Mouse (Mus musculus): ENCODE measurements around the gene Rexo5.
A peak's percentile ranks its signal among the peaks of the same experiment; 100 is the strongest.

Rexo5 gene

DNA sequence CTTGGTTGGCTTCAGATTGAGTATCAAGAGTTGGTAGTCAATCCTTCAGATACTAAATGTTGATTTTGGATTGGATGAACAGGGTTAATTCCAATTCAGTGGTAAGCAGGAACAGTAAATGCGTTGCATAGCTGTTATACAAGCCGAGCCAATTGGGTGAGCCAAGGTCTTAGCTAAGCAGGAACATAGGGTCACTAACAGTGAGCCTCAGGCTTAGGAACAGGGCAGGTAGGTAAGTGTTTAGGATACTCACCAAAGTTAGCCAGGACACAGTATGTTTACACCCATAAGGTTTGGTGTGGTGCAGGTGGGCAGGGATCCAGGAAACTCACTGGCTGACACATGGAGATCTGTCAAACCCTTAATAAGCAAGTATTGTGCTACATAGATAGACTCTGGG, 53.6 kb downstream of the Rexo5 start:
- DNase-seq: peak; percentile 35 to 42

- DNase-seq: peak; percentile 73 to 89
Observed at GRCm38 (mm10) chr7:119849096-119849495, 55.3 kb downstream of the Rexo5 start.

DNA sequence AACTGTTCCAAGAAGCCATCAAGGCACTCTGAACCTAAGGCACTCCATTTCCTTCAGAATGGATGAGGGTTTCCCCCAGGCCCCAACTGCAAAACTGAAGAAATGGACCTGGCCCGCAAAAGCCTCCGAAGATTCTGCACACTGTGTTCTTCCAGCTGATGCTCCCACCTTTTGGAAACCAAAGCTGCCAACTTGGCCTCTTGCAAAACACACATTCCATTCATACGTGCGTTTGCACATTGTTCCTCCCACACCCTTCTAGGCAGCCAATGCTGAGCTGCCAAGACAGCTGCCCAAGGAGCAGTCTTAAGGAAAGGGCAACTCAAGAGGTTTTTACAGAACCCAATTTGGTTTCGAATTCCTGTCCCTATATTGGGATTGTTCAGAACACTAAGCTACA, 56.9 kb downstream of the Rexo5 start:
- peak; percentile 69 to 87 for DNase-seq

DNA sequence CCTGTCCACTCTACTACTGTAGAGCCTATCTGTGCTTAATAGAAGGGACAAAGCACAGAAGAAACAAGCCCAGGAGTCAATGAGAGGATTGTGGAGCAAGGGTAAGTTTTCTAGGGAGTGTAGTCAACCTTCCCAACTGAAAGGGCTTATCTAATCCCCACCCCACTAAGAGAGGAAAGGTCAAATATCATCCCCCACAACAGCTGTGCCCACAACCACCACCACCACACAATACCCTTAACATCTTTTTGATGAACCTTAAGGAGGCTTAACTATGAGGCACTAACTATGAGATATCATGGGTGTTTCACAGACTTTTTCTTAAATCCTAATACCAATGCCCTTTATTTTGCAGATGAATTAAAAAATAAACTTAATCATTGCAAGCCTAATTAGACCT, 58.7 kb downstream of the Rexo5 start:
- no peak for DNase-seq

DNA sequence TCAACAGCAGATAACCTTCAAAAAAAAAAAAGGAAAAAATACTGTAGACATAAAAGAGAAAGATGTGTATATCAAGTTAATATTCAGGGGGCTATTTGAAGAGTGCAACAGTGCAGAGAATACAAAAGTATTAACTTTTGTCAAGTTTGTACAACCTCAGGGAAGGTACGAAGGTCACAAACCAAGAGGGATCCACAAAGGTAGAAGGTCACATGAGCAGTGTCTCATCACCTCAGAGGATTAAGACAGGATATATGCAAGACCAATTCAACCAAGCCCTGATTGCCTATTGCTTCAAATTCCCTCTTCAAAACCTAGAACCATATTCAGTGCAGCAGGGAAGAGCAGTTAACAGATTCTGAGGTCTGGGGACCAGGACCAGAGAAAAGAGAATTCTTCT, 59.4 kb downstream of the Rexo5 start:
- peak in 1 of 2 experiments; percentile 58 for DNase-seq

DNA sequence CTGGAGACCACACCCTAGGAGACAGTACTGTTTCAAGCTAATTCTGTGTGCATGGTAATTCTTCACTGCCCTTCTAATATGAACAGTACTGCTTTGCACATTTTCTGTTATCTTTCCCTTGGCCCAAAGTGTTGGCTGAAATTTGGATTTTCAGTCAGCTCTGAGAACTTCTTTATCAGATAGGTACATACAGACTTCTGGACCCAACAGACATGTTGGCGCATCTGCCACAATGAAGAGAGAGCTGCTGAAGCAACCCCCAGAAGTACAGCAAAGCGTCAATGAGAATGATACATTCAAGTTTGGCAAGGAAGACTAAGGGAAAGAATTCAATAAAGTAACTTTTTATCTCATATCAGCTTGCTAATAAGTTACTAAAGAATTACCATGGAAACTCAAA, 60.6 kb downstream of the Rexo5 start:
- DNase-seq: no peak

DNA sequence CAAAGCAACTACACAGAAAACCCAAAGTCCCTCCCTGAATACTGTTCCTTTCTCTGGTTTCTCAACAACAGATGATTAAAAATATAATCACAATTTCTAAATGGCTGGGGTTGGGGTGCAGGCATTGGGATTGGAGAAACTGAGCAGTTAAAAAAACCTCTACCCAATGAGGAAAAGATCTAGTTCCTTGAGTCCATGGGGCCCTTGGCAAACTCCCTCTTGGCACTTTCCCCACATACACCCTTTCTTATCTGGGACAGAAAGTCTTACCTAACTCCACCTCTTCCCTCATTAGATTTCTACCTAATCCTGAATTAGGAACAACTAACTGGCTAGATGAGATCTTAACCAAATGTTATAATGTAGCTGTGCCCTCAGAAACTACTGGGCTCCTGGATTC, 61.2 kb downstream of the Rexo5 start:
- DNase-seq: peak in 1 of 2 experiments; percentile 40

DNA sequence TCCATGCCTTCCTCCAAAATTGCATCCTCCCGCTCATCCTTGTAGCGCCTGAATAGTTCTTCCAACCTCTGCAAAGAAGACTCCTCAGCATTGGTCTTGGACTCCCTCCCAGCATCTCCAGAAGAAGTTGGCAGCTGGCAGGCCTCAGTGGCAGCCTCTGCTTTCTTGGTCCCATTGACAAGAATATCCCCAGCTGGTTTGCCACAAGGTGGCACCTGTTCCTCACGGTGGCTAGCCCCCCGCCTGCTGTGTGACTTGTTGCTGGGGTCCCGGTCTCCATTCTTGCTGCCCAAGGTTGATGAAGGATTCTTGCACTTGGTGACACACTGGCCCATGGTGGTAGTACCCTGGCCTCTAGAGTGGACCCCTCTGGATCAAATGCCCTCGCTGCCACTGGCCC, 65.7 kb downstream of the Rexo5 start:
- peak in 1 of 2 experiments; percentile 51 for DNase-seq

DNA sequence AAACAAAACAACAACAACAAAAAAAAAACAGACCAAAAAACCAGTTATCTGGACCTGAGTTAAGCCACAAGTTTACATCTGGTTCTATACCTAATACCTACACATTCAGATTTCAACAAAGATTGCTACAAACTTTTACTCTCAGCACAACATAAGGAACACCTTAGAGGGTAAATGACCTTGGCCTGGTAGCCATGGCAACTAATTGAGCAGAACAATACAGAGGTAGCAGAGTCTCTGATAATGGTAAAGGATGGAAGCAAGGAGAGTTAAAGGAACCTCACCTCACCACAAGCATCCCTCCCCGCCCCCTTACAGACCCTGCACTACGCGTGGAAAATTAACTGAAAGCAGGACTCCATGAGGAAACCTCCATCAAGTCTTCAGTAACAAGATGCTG, 66.3 kb downstream of the Rexo5 start:
- DNase-seq: no peak

GRCm38 (mm10) chr7:119860554-119860953, 66.7 kb downstream of the Rexo5 start:
- no peak for DNase-seq

- DNase-seq: peak in 1 of 2 experiments; percentile 57
Observed at GRCm38 (mm10) chr7:119860971-119861334, 67.1 kb downstream of the Rexo5 start.

GRCm38 (mm10) chr7:119861335-119862091, 67.7 kb downstream of the Rexo5 start:
- DNase-seq: peak; percentile 76 to 78

GRCm38 (mm10) chr7:119862167-119862566, 68.4 kb downstream of the Rexo5 start:
- DNase-seq: no peak

DNA sequence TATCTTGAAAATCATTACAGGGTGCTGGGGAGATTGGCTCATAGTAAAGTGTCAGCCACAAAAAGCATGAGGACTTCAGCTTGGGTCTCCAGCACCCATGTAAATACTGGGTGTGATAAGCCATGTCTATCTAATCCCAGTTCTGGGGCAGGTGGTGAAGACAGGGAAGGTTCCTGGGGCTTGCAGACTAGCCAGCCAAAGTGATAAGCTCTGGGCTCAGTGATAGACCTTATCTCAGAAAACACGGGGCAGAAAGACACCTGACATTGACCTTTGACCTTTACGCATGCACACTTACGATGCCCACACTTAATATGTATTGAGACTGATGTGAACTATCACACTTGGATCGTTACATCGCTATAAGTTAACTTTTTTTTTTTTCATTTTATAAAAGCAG, 70.7 kb downstream of the Rexo5 start:
- no peak for DNase-seq

- no peak for DNase-seq
Observed at GRCm38 (mm10) chr7:119866136-119866535, 72.3 kb downstream of the Rexo5 start.

GRCm38 (mm10) chr7:119872204-119872603, 78.4 kb downstream of the Rexo5 start:
- no peak for DNase-seq

- DNase-seq: no peak
Observed at GRCm38 (mm10) chr7:119873050-119873449, 79.2 kb downstream of the Rexo5 start.

DNA sequence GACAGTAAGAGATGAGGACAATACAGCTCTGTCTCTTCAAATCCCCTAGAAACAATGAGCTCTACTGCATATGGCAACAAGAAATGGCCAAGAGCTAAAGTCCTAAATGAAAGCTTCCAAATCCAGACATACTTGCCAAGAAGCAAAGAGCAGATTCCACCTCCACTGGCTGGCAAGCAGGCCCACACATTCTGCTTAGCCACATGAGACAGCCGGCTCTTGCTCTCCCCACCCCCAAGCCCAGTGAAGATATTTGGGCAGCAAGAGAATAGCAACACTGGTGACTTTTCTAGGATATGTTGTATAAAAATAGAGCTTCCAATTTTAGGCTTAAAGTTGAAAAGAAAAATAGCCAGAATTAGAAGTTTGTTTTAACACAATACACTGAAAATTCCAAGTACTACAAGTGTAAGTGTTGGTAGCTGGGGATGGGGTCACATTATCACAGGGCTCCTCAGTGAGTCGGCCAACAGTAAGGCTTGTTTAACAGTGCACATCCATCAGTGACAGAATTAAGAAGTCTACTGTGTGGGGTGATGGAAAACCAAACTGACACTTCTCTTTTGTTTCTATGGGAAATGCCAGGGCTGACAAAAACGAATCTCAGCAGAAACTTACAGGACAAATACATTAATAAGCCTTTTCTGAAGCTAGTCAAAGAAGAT, 82.1 kb downstream of the Rexo5 start:
- peak; percentile 82 to 87 for DNase-seq

- DNase-seq: no peak
Observed at GRCm38 (mm10) chr7:119879171-119879570, 85.4 kb downstream of the Rexo5 start.

DNA sequence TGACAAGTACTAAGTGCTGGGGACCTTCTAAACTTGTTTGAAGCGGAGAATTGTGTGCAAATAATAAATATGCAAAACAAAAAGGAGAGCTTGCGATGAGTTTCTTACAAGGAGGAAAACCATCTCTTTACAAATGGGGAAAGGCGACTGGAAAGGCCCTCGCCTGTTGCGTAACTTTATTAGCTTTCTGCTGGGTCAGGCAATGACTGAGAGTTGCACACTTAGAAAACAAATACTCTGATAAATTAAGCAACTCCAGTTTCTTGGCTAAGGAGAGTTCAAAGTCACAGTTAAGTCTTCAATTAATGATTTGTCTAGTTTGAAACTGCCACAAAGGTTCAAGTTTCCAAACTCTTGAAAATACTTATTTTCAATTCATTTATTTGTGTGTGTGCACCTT, 86.5 kb downstream of the Rexo5 start:
- peak; percentile 48 to 79 for DNase-seq

DNA sequence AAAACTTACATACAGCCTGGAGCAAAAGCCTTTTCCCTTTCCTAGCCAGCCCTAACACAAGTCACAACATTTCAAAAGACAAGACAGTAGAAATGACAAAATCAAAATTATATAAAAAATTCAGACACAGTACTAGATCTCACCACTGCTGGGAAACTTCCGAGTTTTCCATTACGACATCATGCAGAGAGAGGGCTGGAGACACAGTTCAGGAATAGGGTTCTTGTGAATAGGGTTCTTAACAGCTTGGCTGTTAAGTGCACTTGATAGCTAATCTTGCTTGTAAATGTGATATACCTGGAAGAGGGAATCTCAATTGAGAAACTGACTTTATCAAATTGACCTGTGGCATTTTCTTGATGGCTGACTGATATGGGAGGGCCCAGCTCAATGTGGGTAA, 87.4 kb downstream of the Rexo5 start:
- DNase-seq: no peak

- DNase-seq: no peak
Observed at GRCm38 (mm10) chr7:119887887-119888286, 94.1 kb downstream of the Rexo5 start.

- no peak for DNase-seq
Observed at GRCm38 (mm10) chr7:119892198-119892597, 98.4 kb downstream of the Rexo5 start.

DNA sequence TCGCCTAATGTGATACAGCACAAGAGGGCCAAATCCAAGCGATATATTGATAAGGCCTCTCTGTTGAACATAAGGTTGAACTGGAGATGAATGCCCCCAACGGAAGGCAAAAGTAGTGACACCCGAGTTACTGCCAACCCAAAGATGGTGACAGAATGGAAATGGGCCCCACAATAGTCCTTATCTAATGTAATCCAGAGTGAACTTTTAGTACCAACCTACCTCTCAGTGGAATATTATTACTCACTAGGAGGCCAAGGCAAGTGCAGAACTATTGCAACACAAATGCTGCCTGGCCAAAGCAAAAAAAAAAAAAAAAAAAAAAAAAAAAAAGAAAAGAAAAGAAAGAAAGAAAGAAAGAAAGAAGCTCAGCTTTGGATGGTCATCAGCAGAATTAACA, 98.9 kb downstream of the Rexo5 start:
- no peak for DNase-seq
